Mouse (Mus musculus) liver, embryonic 11.5 days (tissue): ENCODE measurements at regions not wholly inside any gene's neighbourhood (a gene's known extent, or its start where the extent isn't known, plus 50 kb on each side); places are given as distances from the start of the nearest gene placed in this dataset.

Experiments used
- ATAC-seq: fragments of 200-750 bp; cut with Nextera tagmentation; replicated peaks from 2 replicates; pipeline ENCODE4 v1.8.0; 2017; ENCODE audit warnings: moderate number of reproducible peaks, mild to moderate bottlenecking, moderate TSS enrichment, moderate library complexity; ENCODE audit not compliant: low FRiP score
- DNase-seq: peaks from one replicate; pipeline ENCODE4 v3.0.0-alpha.2; 2017; ENCODE audit warnings: low spot score
- H3K27ac ChIP-seq: fragments of 300-500 bp; sonication (generic); 2 replicates; pipeline ENCODE4 v1.5.1; 2014; ENCODE audit warnings: mild to moderate bottlenecking, low read depth, low read length, control low read depth
- H3K27me3 ChIP-seq: fragments of 300-500 bp; sonication (generic); replicated peaks from 2 replicates; pipeline ENCODE4 v1.6.1; 2014; ENCODE audit warnings: low read length, mixed read lengths; ENCODE audit not compliant: control insufficient read depth, insufficient read depth
- H3K36me3 ChIP-seq: fragments of 300-500 bp; sonication (generic); 2 replicates; pipeline ENCODE4 v1.6.1; 2014; ENCODE audit warnings: mild to moderate bottlenecking, low read length, moderate library complexity, mixed read lengths; ENCODE audit not compliant: control insufficient read depth, insufficient read depth
- H3K4me1 ChIP-seq: fragments of 300-500 bp; sonication (generic); replicated peaks from 2 replicates; pipeline ENCODE4 v1.6.1; 2014; ENCODE audit warnings: low read length, mixed read lengths; ENCODE audit not compliant: control insufficient read depth, insufficient read depth
- H3K4me2 ChIP-seq: fragments of 300-500 bp; sonication (generic); 2 replicates; pipeline ENCODE4 v1.6.1; 2014; ENCODE audit warnings: mild to moderate bottlenecking, control low read depth, moderate library complexity
- H3K4me3 ChIP-seq: fragments of 300-500 bp; sonication (generic); 2 replicates; pipeline ENCODE4 v1.5.1; 2014; ENCODE audit warnings: low read depth, low read length, control low read depth
- H3K9ac ChIP-seq: fragments of 300-500 bp; sonication (generic); 2 replicates; pipeline ENCODE4 v1.6.1; 2014; ENCODE audit warnings: low read depth, low read length, control low read depth
- H3K9me3 ChIP-seq: fragments of 300-500 bp; sonication (generic); 2 replicates; pipeline ENCODE4 v1.6.1; 2016; ENCODE audit warnings: low read length, inconsistent platforms, mixed read lengths; ENCODE audit not compliant: control insufficient read depth
- WGBS: fragments of 180-500 bp; shearing (Covaris S2); extraction: QIAGEN DNeasy Blood & Tissue Kit; methylation state at CpG from one replicate; pipeline ENCODE4 v1.1.7; 2014; 5-methylcytosine and 5-hydroxymethylcytosine counted together

DNA sequence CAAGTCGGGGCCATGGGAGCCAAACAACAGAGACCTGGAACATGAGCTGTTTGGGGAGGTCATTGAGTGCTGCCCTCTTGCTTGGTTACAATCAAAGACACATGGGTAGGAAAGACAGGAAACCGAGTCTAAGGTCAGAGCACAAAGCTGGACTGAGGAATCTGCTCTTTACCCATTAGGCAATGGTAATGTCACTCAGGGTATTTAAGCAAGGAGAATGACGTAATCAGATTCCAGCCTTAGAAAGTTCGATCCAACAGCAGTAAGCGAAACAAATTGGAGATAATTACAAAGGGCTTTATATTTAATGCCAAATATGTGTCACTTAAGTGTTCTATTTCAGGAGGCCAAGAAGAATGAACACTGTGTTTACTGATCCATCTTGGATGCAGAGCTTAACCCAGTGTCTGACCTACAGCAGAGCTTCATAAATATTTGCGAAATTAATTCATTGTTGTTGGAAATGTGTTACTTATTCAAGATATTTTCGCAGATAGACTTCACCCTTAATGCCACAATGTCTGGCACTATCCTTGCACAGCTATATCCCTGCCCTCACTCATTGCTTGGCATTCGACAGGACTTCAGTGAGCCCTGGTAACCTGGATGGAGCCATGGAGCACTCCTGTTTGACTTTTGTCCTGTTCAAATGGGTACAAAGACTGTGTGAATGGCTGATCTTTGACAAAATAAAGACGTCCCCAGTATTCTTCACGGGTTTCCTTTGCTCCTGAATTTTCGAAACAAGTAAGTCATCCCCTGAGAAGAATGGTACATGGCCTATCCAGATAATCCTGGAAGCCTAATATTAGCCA lies 56.2 kb upstream of the Ptgfr start:
- DNase-seq (no peak), ATAC-seq (no peak)
- no peak overlapping the region for H3K4me2 ChIP-seq
- no peak overlapping the region for H3K9ac ChIP-seq
- H3K4me1 ChIP-seq, result no peaks in the 10 kb centered on the region
- H3K9me3 ChIP-seq, result no peaks in the 10 kb centered on the region
- H3K27me3 ChIP-seq, result no peaks in the 10 kb centered on the region
- H3K27ac ChIP-seq, result no peak overlapping the region
- H3K36me3 ChIP-seq, result no peaks in the 10 kb centered on the region
- no peak overlapping the region for H3K4me3 ChIP-seq
- WGBS, result 77% methylated on average over 11 of the region's 11 CpGs

GRCm38 (mm10) chr3:151891760-151892253 lies 54.4 kb upstream of the Ptgfr start:
- H3K9me3 ChIP-seq, result no peaks in the 10 kb centered on the region
- no peak overlapping the region for H3K9ac ChIP-seq
- DNase-seq, result no peak
- H3K4me1 ChIP-seq, result no peaks in the 10 kb centered on the region
- no peaks in the 10 kb centered on the region for H3K36me3 ChIP-seq
- WGBS, result 34% methylated on average over 6 of the region's 6 CpGs
- no peak overlapping the region for H3K4me3 ChIP-seq
- no peaks in the 10 kb centered on the region for H3K27me3 ChIP-seq
- H3K4me2 ChIP-seq, result no peak overlapping the region
- ATAC-seq, result no peak
- H3K27ac ChIP-seq, result no peak overlapping the region

- Histone ChIP-seq H3K4me3 (no peak overlapping the region), H3K4me1 (no peaks in the 10 kb centered on the region), H3K9ac (no peak overlapping the region), H3K36me3 (no peaks in the 10 kb centered on the region), H3K4me2 (no peak overlapping the region), H3K9me3 (no peaks in the 10 kb centered on the region), H3K27me3 (no peaks in the 10 kb centered on the region), H3K27ac (no peak overlapping the region)
- no peak for ATAC-seq
- no peak for DNase-seq
- 73% methylated on average over 3 of the region's 3 CpGs for WGBS
Observed at GRCm38 (mm10) chr3:151891336-151891735, 53.9 kb upstream of the Ptgfr start.

DNA sequence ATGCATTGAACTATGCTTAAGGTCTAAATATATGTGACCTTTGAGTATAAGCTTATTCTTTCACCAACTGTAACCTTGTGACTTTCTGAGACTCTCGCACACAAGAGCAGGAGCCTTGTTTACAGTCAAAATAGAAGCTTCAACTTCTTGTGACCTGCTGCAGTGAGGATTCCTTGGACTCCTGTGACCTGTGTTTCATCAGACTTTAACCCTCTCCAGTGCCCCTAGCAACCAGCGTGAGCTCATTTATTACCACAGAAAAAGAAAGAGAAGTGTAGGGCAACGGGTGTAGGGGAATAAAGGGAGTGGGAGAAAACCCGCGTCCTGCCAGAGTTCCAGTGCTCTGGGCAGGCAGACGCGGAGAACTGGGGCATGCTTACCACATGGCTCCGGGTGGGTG lies 52.3 kb upstream of the Ptgfr start:
- Histone ChIP-seq H3K4me3 (no peak overlapping the region), H3K9ac (no peak overlapping the region), H3K4me2 (no peak overlapping the region), H3K9me3 (no peaks in the 10 kb centered on the region), H3K27me3 (no peaks in the 10 kb centered on the region), H3K36me3 (no peaks in the 10 kb centered on the region), H3K4me1 (no peaks in the 10 kb centered on the region), H3K27ac (no peak overlapping the region)
- DNase-seq, result no peak
- WGBS, result 69% methylated on average over 8 of the region's 8 CpGs
- no peak for ATAC-seq
